Mouse (Mus musculus) testis, adult 2 months (tissue): ENCODE measurements at regions not wholly inside any gene's neighbourhood (a gene's known extent, or its start where the extent isn't known, plus 50 kb on each side); places are given as distances from the start of the nearest gene placed in this dataset.

Source experiments
- CTCF ChIP-seq: fragments of 200-500 bp; IDR thresholded peaks from 2 replicates; pipeline ENCODE4 v1.5.1; 2012; ENCODE audit warnings: low read depth, mild to moderate bottlenecking, inconsistent platforms, low read length, moderate library complexity; ENCODE audit not compliant: control insufficient read depth, insufficient read depth, insufficient replicate concordance
- POLR2A ChIP-seq: fragments of 200-500 bp; IDR thresholded peaks from 2 replicates; pipeline ENCODE4 v1.6.1; 2012; ENCODE audit warnings: low read depth, mild to moderate bottlenecking, inconsistent platforms, low read length, moderate library complexity; ENCODE audit not compliant: control insufficient read depth

GRCm38 (mm10) chr4:153200799-153201770 is 281.5 kb downstream of the Ajap1 start:
- no peak for TF ChIP-seq POLR2A
- no peak for TF ChIP-seq CTCF
